Mouse (Mus musculus) myocyte (in vitro differentiated cells): Measurements from ENCODE around the gene Miga2. TPM values are rescaled to one million over a fixed set of nuclear protein-coding genes. Genes with fewer than 3 reads are reported as not detected.
A peak's percentile ranks its signal among the peaks of the same experiment; 100 is the strongest.

ENCODE experiments used
- H3K27me3 ChIP-seq: one replicate; pipeline ENCODE4 v1.6.1; 2011; ENCODE audit not compliant: control insufficient read depth, insufficient read depth, insufficient read length
- H3K36me3 ChIP-seq: one replicate; pipeline ENCODE4 v1.6.1; 2011; ENCODE audit not compliant: control insufficient read depth, insufficient read depth
- H3K4me2 ChIP-seq: one replicate; pipeline ENCODE4 v1.6.1; 2011; ENCODE audit warnings: low read depth, control low read depth
- H3K4me3 ChIP-seq: one replicate; pipeline ENCODE4 v1.5.1; 2011; ENCODE audit warnings: mild to moderate bottlenecking, control low read depth, moderate library complexity
- H3K79me2 ChIP-seq: one replicate; pipeline ENCODE4 v1.6.1; 2011; ENCODE audit not compliant: control insufficient read depth, insufficient read depth
- H3ac ChIP-seq: one replicate; pipeline ENCODE4 v1.6.1; 2011; ENCODE audit not compliant: control insufficient read depth, insufficient read length
- CEBPB ChIP-seq: IDR thresholded peaks from 2 replicates; pipeline ENCODE4 v1.6.1; 2011; ENCODE audit warnings: mild to moderate bottlenecking, moderate library complexity; ENCODE audit not compliant: poor library complexity, insufficient read depth, severe bottlenecking
- E2F4 ChIP-seq: IDR thresholded peaks from one replicate; pipeline ENCODE4 v1.6.1; 2011; ENCODE audit warnings: mild to moderate bottlenecking, control low read depth, moderate library complexity; ENCODE audit not compliant: insufficient read depth
- MAX ChIP-seq: IDR thresholded peaks from one replicate; pipeline ENCODE4 v1.6.1; 2011; ENCODE audit warnings: low read depth, mild to moderate bottlenecking, control low read depth
- MYOD1 ChIP-seq, 3 experiments: IDR thresholded peaks; one replicate each; pipeline ENCODE4 v1.6.1; 2011; ENCODE audit warnings: control low read depth in 2 of 3, low read depth in 2 of 3, mild to moderate bottlenecking in 2 of 3, moderate library complexity in 1 of 3; ENCODE audit not compliant: insufficient read length in 2 of 3, control insufficient read depth in 1 of 3
- MYOG ChIP-seq, 3 experiments: IDR thresholded peaks; one replicate each; pipeline ENCODE4 v1.6.1; 2011; ENCODE audit warnings: control low read depth in 2 of 3, low read depth in 2 of 3, mild to moderate bottlenecking in 2 of 3; ENCODE audit not compliant: insufficient read length in 2 of 3, control insufficient read depth in 1 of 3, insufficient read depth in 1 of 3
- POLR2A ChIP-seq: IDR thresholded peaks from one replicate; pipeline ENCODE4 v1.6.1; 2011; ENCODE audit warnings: low read depth, mild to moderate bottlenecking, control low read depth, moderate library complexity; ENCODE audit not compliant: insufficient read length
- POLR2AphosphoS2 ChIP-seq: IDR thresholded peaks from one replicate; pipeline ENCODE4 v1.6.1; 2011; ENCODE audit warnings: low read depth, control low read depth; ENCODE audit not compliant: insufficient read length
- REST ChIP-seq: IDR thresholded peaks from one replicate; pipeline ENCODE4 v1.6.1; 2011; ENCODE audit warnings: mild to moderate bottlenecking, control low read depth, moderate library complexity; ENCODE audit not compliant: insufficient read depth, insufficient read length
- SRF ChIP-seq: IDR thresholded peaks from one replicate; pipeline ENCODE4 v1.6.1; 2011; ENCODE audit warnings: low read depth; ENCODE audit not compliant: control insufficient read depth, insufficient read length
- TCF12 ChIP-seq: IDR thresholded peaks from one replicate; pipeline ENCODE4 v1.6.1; 2011; ENCODE audit warnings: mild to moderate bottlenecking, control low read depth; ENCODE audit not compliant: poor library complexity, insufficient read depth, severe bottlenecking
- TCF3 ChIP-seq: IDR thresholded peaks from one replicate; pipeline ENCODE4 v1.6.1; 2011; ENCODE audit warnings: low read depth, control low read depth; ENCODE audit not compliant: insufficient read length
- USF1 ChIP-seq: IDR thresholded peaks from one replicate; pipeline ENCODE4 v1.6.1; 2011; ENCODE audit warnings: low read depth, mild to moderate bottlenecking, control low read depth, moderate library complexity
- polyA plus RNA-seq: library from polyadenylated mRNA; unstranded; fragments of >200 nt; fragmentation: generic; extraction: Trizol; gene quantifications from one replicate; pipeline ENCODE4 v1.2.1, GENCODE M21; 2012; ENCODE audit warnings: missing spikeins

The Miga2 gene
- polyA plus RNA-seq, 1 experiment: 13.6 TPM

DNA sequence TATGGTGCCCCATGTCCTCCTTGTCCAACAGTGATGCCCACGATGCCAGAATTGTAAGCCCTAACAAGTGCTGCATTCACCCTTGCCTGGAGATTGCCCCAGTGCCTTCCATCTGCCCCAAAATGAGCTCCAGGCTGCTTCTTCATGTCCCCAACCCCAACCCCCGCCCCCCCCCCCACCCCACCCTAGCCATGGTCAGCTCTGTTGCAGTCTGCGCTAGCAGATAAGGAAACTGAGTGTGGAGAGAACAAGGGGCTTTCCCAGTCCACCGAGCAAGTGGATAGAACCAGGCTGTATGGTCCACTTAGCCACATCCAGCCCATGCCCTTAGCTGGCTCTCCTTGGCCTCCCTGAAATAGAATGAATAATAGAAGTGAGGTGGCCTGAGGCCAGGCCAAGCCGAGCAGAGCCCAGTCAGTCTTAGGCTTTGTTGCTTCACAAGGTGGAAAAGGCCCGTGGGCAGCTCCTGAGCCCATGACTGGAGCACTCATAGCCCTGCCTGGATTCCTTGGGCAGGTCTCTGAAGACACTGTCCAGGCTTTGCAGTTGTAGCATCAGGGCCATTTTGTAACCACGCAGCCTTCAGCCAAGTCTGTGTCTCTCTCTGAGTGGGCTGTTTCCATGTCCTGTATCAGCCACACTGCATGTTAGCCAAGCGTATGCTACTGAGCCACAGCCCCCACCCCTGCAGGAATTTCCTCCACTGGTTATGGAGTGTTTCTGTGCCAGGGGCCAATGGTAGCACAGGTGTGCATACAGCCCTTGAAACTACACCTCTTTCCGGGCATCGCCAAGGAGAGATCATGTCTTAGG lies 16.7 kb downstream of the Miga2 start:
- no peak for TF ChIP-seq TCF12
- TF ChIP-seq MYOG (IDR thresholded peaks at IDR 0.05; ENCODE audit: control insufficient read depth in 1 of 3, insufficient read depth in 1 of 3, insufficient read length in 2 of 3, low read depth in 2 of 3): no peak
- no peak for TF ChIP-seq POLR2A
- no peak overlapping the region for H3K4me2 ChIP-seq
- peaks cover 6% of the 10 kb centered on the region for H3K36me3 ChIP-seq
- no peaks in the 10 kb centered on the region for H3K27me3 ChIP-seq
- no peaks in the 10 kb centered on the region for H3K79me2 ChIP-seq
- no peak overlapping the region for H3K4me3 ChIP-seq
- H3ac ChIP-seq: no peak overlapping the region

GRCm38 (mm10) chr2:30381377-30381725 lies 17.3 kb downstream of the Miga2 start:
- Histone ChIP-seq H3K27me3 (no peaks in the 10 kb centered on the region), H3K79me2 (no peaks in the 10 kb centered on the region), H3K4me2 (no peak overlapping the region), H3K36me3 (peaks cover 6% of the 10 kb centered on the region), H3ac (no peak overlapping the region), H3K4me3 (no peak overlapping the region)
- TF ChIP-seq TCF12: no peak
- TF ChIP-seq USF1: no peak
- TF ChIP-seq E2F4: no peak
- TF ChIP-seq SRF: no peak
- TF ChIP-seq MYOD1 (IDR thresholded peaks at IDR 0.05; ENCODE audit: control insufficient read depth in 1 of 3, insufficient read length in 2 of 3, low read depth in 2 of 3): no peak
- TF ChIP-seq REST: no peak
- no peak for TF ChIP-seq CEBPB
- no peak for TF ChIP-seq POLR2AphosphoS2
- no peak for TF ChIP-seq POLR2A
- no peak for TF ChIP-seq MAX
- no peak for TF ChIP-seq MYOG (IDR thresholded peaks at IDR 0.05; ENCODE audit: control insufficient read depth in 1 of 3, insufficient read depth in 1 of 3, insufficient read length in 2 of 3, low read depth in 2 of 3)
- no peak for TF ChIP-seq TCF3

GRCm38 (mm10) chr2:30384814-30385213 lies 20.8 kb downstream of the Miga2 start:
- Histone ChIP-seq H3K36me3 (no peaks in the 10 kb centered on the region), H3K4me2 (no peak overlapping the region), H3ac (no peak overlapping the region), H3K27me3 (no peaks in the 10 kb centered on the region), H3K79me2 (no peaks in the 10 kb centered on the region), H3K4me3 (no peak overlapping the region)
- TF ChIP-seq MAX: no peak
- TF ChIP-seq REST: no peak
- peak; percentile 76 for TF ChIP-seq TCF3
- TF ChIP-seq MYOG (IDR thresholded peaks at IDR 0.05; ENCODE audit: control insufficient read depth in 1 of 3, insufficient read depth in 1 of 3, insufficient read length in 2 of 3, low read depth in 2 of 3): peak; percentile 50 to 96 (median 87)
- peak; percentile 14 to 95 (median 90) for TF ChIP-seq MYOD1 (IDR thresholded peaks at IDR 0.05; ENCODE audit: control insufficient read depth in 1 of 3, insufficient read length in 2 of 3, low read depth in 2 of 3)
- peak; percentile 37 for TF ChIP-seq TCF12

- Histone ChIP-seq H3K36me3 (no peaks in the 10 kb centered on the region), H3K79me2 (no peaks in the 10 kb centered on the region), H3ac (no peak overlapping the region), H3K4me3 (no peak overlapping the region), H3K4me2 (no peak overlapping the region), H3K27me3 (no peaks in the 10 kb centered on the region)
- TF ChIP-seq SRF (no peak), TCF12 (no peak), REST (no peak), MYOD1 (IDR thresholded peaks at IDR 0.05; ENCODE audit: control insufficient read depth in 1 of 3, insufficient read length in 2 of 3, low read depth in 2 of 3) (no peak), E2F4 (no peak), POLR2A (no peak), TCF3 (no peak), MYOG (IDR thresholded peaks at IDR 0.05; ENCODE audit: control insufficient read depth in 1 of 3, insufficient read depth in 1 of 3, insufficient read length in 2 of 3, low read depth in 2 of 3) (no peak), USF1 (no peak), CEBPB (no peak), POLR2AphosphoS2 (no peak), MAX (no peak)
Observed at GRCm38 (mm10) chr2:30385591-30385990, 21.6 kb downstream of the Miga2 start.

- no peaks in the 10 kb centered on the region for H3K27me3 ChIP-seq
- no peaks in the 10 kb centered on the region for H3K36me3 ChIP-seq
- H3K79me2 ChIP-seq: no peaks in the 10 kb centered on the region
- no peak overlapping the region for H3K4me3 ChIP-seq
- no peak overlapping the region for H3ac ChIP-seq
- H3K4me2 ChIP-seq: no peak overlapping the region
- no peak for TF ChIP-seq POLR2A
- TF ChIP-seq POLR2AphosphoS2: peak; percentile 70
- TF ChIP-seq TCF12: no peak
Observed at GRCm38 (mm10) chr2:30386913-30387312, 22.9 kb downstream of the Miga2 start.
